Mouse (Mus musculus) ES-E14 (cell line): ENCODE measurements around the gene Kif21a. TPM values are rescaled to one million over a fixed set of nuclear protein-coding genes. Genes with fewer than 3 reads are reported as not detected.

Experiments
- DNase-seq: peaks from one replicate; pipeline ENCODE4 v3.0.0-alpha.2; 2013; ENCODE audit warnings: low read depth, low spot score
- H3K27ac ChIP-seq: 2 replicates; pipeline ENCODE4 v1.5.1; 2012; ENCODE audit warnings: low read depth, mild to moderate bottlenecking, low read length, moderate library complexity, mixed read lengths; ENCODE audit not compliant: poor library complexity, insufficient read depth, severe bottlenecking
- H3K36me3 ChIP-seq: 2 replicates; pipeline ENCODE4 v1.6.1; 2012; ENCODE audit warnings: mild to moderate bottlenecking, low read length, moderate library complexity, mixed read lengths; ENCODE audit not compliant: control insufficient read depth, poor library complexity, insufficient read depth, severe bottlenecking
- H3K4me1 ChIP-seq, 2 experiments: fragments of 150-350 bp in 1 of 2; sonication (generic) in 1 of 2; 2 replicates each; pipeline ENCODE4 v1.6.1; 2012; ENCODE audit warnings: low read length in 2 of 2, mild to moderate bottlenecking in 1 of 2, mixed read lengths in 1 of 2; ENCODE audit not compliant: control insufficient read depth in 2 of 2, insufficient read depth in 2 of 2, poor library complexity in 1 of 2
- H3K4me3 ChIP-seq, 2 experiments: fragments of 150-350 bp in 1 of 2; sonication (generic) in 1 of 2; 2 replicates each; pipeline ENCODE4 v1.5.1; 2012; ENCODE audit warnings: low read length in 2 of 2, low read depth in 1 of 2, mild to moderate bottlenecking in 1 of 2, mixed read lengths in 1 of 2; ENCODE audit not compliant: insufficient read depth in 1 of 2, poor library complexity in 1 of 2, severe bottlenecking in 1 of 2
- H3K9ac ChIP-seq: 2 replicates; pipeline ENCODE4 v1.6.1; 2012; ENCODE audit warnings: low read depth, mild to moderate bottlenecking, low read length, mixed read lengths; ENCODE audit not compliant: poor library complexity, insufficient read depth, severe bottlenecking
- H3K9me3 ChIP-seq: fragments of 150-350 bp; sonication (generic); 2 replicates; pipeline ENCODE4 v1.6.1; 2012; ENCODE audit warnings: low read depth, mild to moderate bottlenecking, low read length; ENCODE audit not compliant: control insufficient read depth, insufficient read depth
- CHD2 ChIP-seq: IDR thresholded peaks from 2 replicates; pipeline ENCODE4 v1.6.1; 2014; ENCODE audit warnings: mild to moderate bottlenecking, low read depth, low read length, inconsistent platforms
- HCFC1 ChIP-seq: IDR thresholded peaks from 2 replicates; pipeline ENCODE4 v1.6.1; 2012; ENCODE audit warnings: low read length, inconsistent platforms, borderline replicate concordance; ENCODE audit not compliant: insufficient read depth
- MAFK ChIP-seq: IDR thresholded peaks from 2 replicates; pipeline ENCODE4 v1.6.1; 2014; ENCODE audit warnings: mild to moderate bottlenecking, low read depth, low read length, inconsistent platforms; ENCODE audit not compliant: insufficient read depth
- ZC3H11A ChIP-seq: IDR thresholded peaks from 2 replicates; pipeline ENCODE4 v1.6.1; 2012; ENCODE audit warnings: low read depth, mild to moderate bottlenecking, inconsistent platforms, low read length, borderline replicate concordance
- ZNF384 ChIP-seq: IDR thresholded peaks from 2 replicates; pipeline ENCODE4 v1.6.1; 2012; ENCODE audit warnings: low read depth, low read length, inconsistent platforms
- in situ Hi-C, 2 experiments: fragments of 600-800 bp; cut with MboI; formaldehyde crosslinking; loops; one replicate each; pipeline ENCODE4 v1.15.1; 2025; ENCODE audit warnings: low sequenced_read_pairs in 2 of 2, inconsistent platforms in 1 of 2; ENCODE audit not compliant: unreplicated experiment in 2 of 2
- total RNA-seq: library from RNA; depleted of rRNA; stranded (reverse); fragments of 300-350 nt; gene quantifications from 2 replicates; pipeline ENCODE4 v1.2.3, GENCODE M21; 2012

Kif21a gene
- total RNA-seq, 1 experiment, result 5.4 TPM

DNA sequence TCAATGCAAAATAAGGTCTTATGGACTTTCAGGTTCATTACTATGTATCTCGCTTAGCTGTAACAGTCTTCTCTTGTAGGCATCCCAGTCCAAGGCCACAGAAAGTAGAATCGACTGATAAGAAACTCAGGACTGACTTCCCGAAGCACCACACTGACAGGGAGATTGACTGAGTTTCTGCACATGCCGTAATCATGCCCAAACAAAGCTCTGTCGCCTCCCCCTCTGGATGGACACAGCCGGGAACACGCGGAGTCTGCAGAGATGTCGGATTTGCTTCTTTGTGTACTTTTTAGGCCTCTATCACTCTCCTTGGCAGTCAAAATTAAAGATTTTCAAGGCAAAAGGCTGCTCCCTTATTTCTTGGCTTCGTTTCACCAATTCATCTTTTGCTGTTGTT lies 20.8 kb downstream of the Kif21a start:
- TF ChIP-seq MAFK, result no peak
- TF ChIP-seq ZC3H11A, result no peak
- no peak for TF ChIP-seq HCFC1
- no peak for TF ChIP-seq ZNF384
- TF ChIP-seq CHD2, result no peak
- in situ Hi-C loops, result no loop called here
- DNase-seq, result no peak

DNA sequence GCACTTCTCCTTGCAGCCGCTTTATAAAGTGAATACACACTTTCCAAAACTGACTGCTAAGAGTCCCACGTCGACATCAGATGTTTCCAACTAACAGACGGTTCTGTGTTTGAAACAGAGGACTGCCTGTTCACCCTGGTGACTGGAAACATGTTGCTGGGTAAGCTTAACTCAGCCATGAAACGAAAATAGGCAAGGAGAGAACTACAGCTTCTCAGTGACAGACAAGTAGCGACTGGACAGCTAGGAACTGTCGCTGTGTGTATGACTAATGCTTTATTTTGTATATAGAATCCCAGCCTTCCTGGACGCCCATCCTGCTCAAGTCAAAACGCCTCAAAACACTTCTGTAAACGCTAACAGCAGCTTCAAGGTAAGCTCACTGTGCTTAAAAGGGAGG lies 21.3 kb downstream of the Kif21a start:
- Histone ChIP-seq H3K9me3 (no peaks in the 10 kb centered on the region), H3K4me1 (no peaks in the 10 kb centered on the region), H3K4me3 (no peak overlapping the region), H3K36me3 (no peaks in the 10 kb centered on the region), H3K9ac (no peak overlapping the region), H3K27ac (no peak overlapping the region)
- TF ChIP-seq MAFK (no peak), ZNF384 (no peak), CHD2 (no peak), ZC3H11A (no peak), HCFC1 (no peak)
- DNase-seq, result no peak
- in situ Hi-C loops, result no loop called here

More for the DNA sequence above, 20.8 kb downstream of the Kif21a start:
- Histone ChIP-seq H3K36me3 (no peaks in the 10 kb centered on the region), H3K4me1 (no peaks in the 10 kb centered on the region), H3K27ac (no peak overlapping the region), H3K9ac (no peak overlapping the region), H3K9me3 (no peaks in the 10 kb centered on the region), H3K4me3 (no peak overlapping the region)

DNA sequence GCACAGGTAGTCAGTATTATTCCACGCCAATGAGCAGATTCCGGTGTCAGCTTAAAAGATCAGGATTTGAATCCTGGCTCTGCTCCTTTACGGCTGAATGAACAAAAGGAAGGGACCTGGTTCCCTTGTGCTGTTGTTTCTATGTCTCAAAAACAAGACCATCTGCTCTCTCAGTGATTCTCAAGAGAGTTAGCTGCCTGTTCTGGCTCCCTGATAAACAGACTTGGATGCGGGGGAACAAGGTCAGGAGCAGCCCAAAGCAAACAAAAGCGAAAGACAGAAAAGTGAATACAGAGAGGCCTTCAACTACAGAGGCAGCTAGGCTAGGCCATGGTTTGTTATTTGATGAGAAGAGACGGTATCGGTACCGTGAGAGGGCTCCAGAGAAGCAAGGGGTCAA lies 27.5 kb downstream of the Kif21a start:
- Histone ChIP-seq H3K9me3 (no peaks in the 10 kb centered on the region), H3K36me3 (no peaks in the 10 kb centered on the region), H3K9ac (no peak overlapping the region), H3K4me3 (no peak overlapping the region), H3K4me1 (peaks cover 0 to 9% of the 10 kb centered on the region in 2 experiments; a peak in 3 of 4 replicates), H3K27ac (no peak overlapping the region)
- TF ChIP-seq ZNF384 (no peak), HCFC1 (no peak), MAFK (no peak), CHD2 (no peak), ZC3H11A (no peak)
- DNase-seq, result no peak
- in situ Hi-C loops, result no loop called here

DNA sequence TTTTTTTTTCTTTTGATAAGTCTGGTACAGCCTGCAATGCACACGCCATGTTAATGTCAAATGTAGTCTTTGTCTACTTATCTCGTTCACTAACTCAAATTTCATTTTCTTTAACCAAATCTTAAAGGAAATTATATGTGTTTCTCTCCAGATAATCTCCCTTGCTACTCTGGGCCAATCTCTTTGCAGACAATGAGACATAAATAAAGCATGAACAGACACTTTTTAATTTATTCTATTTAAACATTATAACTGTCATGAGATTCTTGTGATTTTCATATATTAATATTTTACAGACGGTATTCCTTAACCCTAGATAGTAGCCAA lies 30.9 kb downstream of the Kif21a start:
- Histone ChIP-seq H3K9me3 (no peaks in the 10 kb centered on the region), H3K4me1 (peaks cover 0 to 9% of the 10 kb centered on the region in 2 experiments; a peak in 3 of 4 replicates), H3K27ac (no peak overlapping the region), H3K36me3 (no peaks in the 10 kb centered on the region), H3K9ac (no peak overlapping the region), H3K4me3 (no peak overlapping the region)
- TF ChIP-seq CHD2 (no peak), HCFC1 (no peak), ZNF384 (peak; percentile 94; the same call in 1 of the 2 replicates), MAFK (no peak)
- in situ Hi-C loops, result no loop called here
- no peak for DNase-seq

DNA sequence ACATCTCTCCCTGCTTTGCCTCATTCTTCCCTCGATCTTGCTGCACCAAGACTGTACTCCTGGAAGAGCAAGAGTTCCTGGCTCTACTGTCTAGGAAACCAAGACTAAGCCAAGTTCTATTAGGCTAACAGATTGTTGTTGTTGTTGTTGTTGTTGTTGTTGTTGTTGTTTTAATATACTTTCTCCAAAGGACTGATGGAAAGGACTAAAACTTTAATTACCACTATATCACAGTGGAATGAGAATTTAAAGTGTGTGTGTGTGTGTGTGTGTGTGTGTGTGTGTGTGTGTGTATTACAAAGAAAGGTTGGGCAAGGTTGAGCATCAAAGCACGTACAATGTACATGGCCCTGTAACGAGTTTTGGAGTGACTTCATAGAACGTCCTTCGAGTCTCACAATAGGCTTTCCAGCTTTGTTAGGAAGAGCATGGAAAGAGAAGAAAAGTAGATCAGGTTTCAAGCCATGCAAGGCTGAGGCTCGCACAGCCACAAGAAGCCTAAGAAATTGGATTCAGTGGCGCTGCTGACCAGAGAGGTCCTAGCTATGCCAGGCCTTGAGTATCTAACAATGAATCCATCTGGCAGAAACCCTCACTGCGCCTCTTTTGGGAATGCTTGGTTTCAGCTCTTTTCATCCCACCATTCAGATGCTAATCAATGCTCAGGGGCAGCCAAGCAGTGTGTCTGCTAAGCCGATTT lies 31.4 kb downstream of the Kif21a start:
- no peak overlapping the region for H3K4me3 ChIP-seq
- H3K27ac ChIP-seq, result no peak overlapping the region
- H3K4me1 ChIP-seq, result peaks cover 0 to 9% of the 10 kb centered on the region in 2 experiments; a peak in 3 of 4 replicates
- in situ Hi-C loops, result no loop called here
- no peaks in the 10 kb centered on the region for H3K9me3 ChIP-seq
- peak; percentile 40 for DNase-seq
- H3K36me3 ChIP-seq, result no peaks in the 10 kb centered on the region
- no peak overlapping the region for H3K9ac ChIP-seq
- TF ChIP-seq CHD2, result no peak
